Mouse (Mus musculus) limb, embryonic 10.5 days (tissue): ENCODE data around the gene Usp49. TPM values are rescaled to one million over a fixed set of nuclear protein-coding genes. Genes with fewer than 3 reads are reported as not detected.
"Not testable (repeated sequence)": the region's sequence is repeated elsewhere in the genome, so short reads cannot be mapped to it uniquely, and the experiment has no call there.

Experiments used
- DNase-seq: peaks from one replicate; pipeline ENCODE4 v3.0.0-alpha.2; 2017; ENCODE audit warnings: low spot score
- H3K27ac ChIP-seq: fragments of 300-500 bp; sonication (generic); 2 replicates; pipeline ENCODE4 v1.5.1; 2016; ENCODE audit warnings: mild to moderate bottlenecking
- H3K27me3 ChIP-seq: fragments of 300-500 bp; sonication (generic); 2 replicates; pipeline ENCODE4 v1.6.1; 2016; ENCODE audit warnings: low read depth, mild to moderate bottlenecking; ENCODE audit not compliant: poor library complexity, severe bottlenecking
- H3K36me3 ChIP-seq: fragments of 300-500 bp; sonication (generic); 2 replicates; pipeline ENCODE4 v1.6.1; 2016; ENCODE audit warnings: mild to moderate bottlenecking, moderate library complexity
- H3K4me1 ChIP-seq: fragments of 300-500 bp; sonication (generic); 2 replicates; pipeline ENCODE4 v1.6.1; 2016
- H3K4me3 ChIP-seq: fragments of 300-500 bp; sonication (generic); 2 replicates; pipeline ENCODE4 v1.5.1; 2016; ENCODE audit warnings: mild to moderate bottlenecking, moderate library complexity
- H3K9me3 ChIP-seq: fragments of 300-500 bp; sonication (generic); replicated peaks from 2 replicates; pipeline ENCODE4 v1.6.1; 2016; ENCODE audit warnings: mild to moderate bottlenecking
- WGBS: fragments of 180-500 bp; shearing (Covaris S2); methylation state at CpG from one replicate; pipeline ENCODE4 v1.1.7; 2016; 5-methylcytosine and 5-hydroxymethylcytosine counted together
- polyA plus RNA-seq: library from polyadenylated mRNA; unstranded; fragments of >200 nt; fragmentation: Nextera tagmentation; extraction: Ambion mirVana; gene quantifications from 2 replicates; pipeline ENCODE4 v1.2.1, GENCODE M21; 2016

The Usp49 gene
- polyA plus RNA-seq, 1 experiment from 2014 or later, result 6.8 TPM

DNA sequence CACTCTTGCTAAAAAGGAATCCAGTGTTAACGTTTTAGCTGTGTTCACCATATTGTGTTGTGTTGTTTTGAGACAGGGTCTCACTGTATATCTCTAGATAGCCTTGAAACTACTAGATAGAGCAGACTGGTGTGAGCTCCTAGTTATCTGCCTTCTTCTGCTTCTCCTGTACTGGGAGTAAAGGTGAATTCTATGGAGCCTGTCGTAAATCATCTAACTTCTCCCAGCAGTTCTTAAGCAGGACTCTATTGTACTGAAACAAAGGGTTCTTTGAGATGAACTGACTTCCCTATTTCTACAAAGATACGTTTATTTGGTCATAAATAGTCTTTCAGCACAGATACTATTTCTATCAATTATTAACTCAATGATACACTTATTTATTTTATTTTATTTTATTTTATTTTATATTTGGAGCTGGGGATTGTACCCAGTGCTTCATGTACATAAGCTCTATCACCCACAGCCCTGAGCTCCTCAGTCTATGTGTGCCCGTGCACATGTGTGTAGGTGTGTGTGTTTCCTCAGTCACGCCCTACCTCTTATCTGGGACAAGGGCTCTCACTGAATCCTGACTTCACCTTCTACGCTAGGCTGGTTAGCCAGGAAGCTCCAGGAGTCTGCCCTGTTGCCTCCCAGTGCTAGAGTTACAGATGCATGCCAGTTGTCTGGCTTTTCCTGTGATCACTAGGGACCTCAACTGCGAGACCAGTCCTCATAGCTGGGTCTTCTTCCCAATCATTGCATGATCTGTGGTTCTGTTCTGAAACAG, 3.7 kb downstream of the Usp49 start:
- no peaks in the 10 kb centered on the region for H3K27me3 ChIP-seq
- no peak for DNase-seq
- H3K27ac ChIP-seq, result no peak overlapping the region
- peaks cover 9% of the 10 kb centered on the region; the same call in 1 of the 2 replicates for H3K36me3 ChIP-seq
- peaks cover 21% of the 10 kb centered on the region for H3K4me1 ChIP-seq
- H3K4me3 ChIP-seq, result no peak overlapping the region
- WGBS, result 88% methylated on average over 7 of the region's 7 CpGs
- H3K9me3 ChIP-seq, result no peaks in the 10 kb centered on the region

DNA sequence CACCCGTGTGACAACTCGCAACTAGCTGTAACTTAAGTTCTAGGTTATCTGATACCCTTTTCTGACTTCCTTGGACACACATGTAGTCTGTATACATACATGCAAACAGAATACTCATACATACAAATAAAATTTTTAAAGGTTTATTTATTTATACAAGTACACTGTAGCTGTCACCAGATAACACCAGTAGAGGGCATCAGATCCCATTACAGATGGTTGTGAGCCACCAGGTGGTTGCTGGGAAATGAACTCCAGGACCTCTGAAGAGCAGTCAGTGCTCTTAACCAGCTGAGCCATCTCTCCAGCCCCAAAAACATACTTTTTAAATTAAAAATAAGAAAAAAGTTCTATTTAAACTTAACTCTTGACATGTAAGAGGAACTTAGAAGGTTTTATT, 12.5 kb downstream of the Usp49 start:
- Histone ChIP-seq H3K27ac (no peak overlapping the region), H3K4me1 (no peaks in the 10 kb centered on the region), H3K36me3 (no peaks in the 10 kb centered on the region), H3K9me3 (no peaks in the 10 kb centered on the region), H3K4me3 (no peak overlapping the region), H3K27me3 (no peaks in the 10 kb centered on the region)
- DNase-seq, result no peak
- 81% methylated on average over 2 of the region's 2 CpGs for WGBS

DNA sequence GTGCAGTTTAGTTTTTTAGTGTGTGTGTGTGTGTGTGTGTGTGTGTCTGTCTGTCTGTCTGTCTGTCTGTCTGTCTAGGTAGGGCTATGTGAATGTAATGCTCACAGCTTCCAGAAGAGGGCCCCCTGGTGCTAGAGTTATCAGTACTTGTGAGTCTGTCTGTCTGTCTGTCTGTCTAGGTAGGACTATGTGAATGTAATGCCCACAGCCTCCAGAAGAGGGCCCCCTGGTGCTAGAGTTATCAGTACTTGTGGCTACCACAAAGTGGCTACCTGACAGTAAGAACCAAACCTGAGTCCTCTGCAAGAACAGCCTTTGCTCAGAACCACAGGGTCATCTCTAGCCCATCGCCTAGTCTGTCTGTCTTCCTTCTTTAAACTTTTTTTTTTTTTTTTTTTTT, 16.2 kb downstream of the Usp49 start:
- 59% methylated on average over 1 of the region's 1 CpGs for WGBS
- DNase-seq, result peak; percentile 58
- no peaks in the 10 kb centered on the region for H3K27me3 ChIP-seq
- H3K9me3 ChIP-seq, result no peaks in the 10 kb centered on the region
- no peak overlapping the region for H3K27ac ChIP-seq
- H3K4me3 ChIP-seq, result no peak overlapping the region
- no peaks in the 10 kb centered on the region for H3K4me1 ChIP-seq
- H3K36me3 ChIP-seq, result no peaks in the 10 kb centered on the region; the same call in 1 of the 2 replicates

DNA sequence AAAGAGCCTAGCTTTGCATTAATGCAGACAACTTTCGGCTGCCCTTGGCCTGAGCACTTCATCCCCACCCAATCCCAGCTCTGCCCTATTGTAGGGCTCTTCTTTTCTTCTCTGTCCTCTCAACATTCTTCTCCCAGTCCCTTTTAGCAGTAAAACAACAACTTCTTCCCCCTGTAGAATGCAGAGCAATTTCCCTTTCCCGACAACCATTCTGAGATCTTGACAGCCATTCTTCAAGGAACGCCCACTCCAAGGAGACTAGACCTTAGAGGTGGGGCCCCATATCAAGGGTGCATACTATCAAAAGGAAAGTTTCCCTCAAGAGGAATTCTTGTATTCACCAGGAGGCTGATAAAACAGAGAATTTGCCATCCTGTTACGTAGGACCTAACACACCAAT, 18.5 kb downstream of the Usp49 start:
- H3K4me1 ChIP-seq, result no peaks in the 10 kb centered on the region
- 77% methylated on average over 4 of the region's 4 CpGs for WGBS
- H3K27me3 ChIP-seq, result no peaks in the 10 kb centered on the region
- H3K36me3 ChIP-seq, result peaks cover 4% of the 10 kb centered on the region; the same call in 1 of the 2 replicates
- DNase-seq, result no peak
- H3K27ac ChIP-seq, result no peak overlapping the region
- no peak overlapping the region for H3K4me3 ChIP-seq
- H3K9me3 ChIP-seq, result no peaks in the 10 kb centered on the region

DNA sequence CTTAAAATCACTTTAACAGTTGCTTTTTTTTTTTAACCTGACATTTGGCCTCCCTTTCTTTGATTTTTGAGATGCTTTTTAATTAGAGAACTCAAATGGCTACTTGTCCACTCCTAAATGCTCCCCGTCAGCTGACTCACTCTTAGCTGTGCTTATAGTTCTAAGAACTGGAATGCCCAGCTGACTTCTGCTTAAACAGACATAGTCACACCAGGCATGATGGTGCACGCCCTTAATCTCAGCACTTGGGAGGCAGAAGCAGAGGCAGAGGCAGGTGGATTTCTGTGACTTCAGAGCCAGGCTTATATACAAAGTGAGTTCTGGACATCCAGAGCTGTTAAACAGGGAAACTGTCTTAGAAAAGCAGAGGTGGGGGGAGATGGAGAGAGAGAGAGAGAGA, 21.5 kb downstream of the Usp49 start:
- peaks cover 4% of the 10 kb centered on the region; the same call in 1 of the 2 replicates for H3K36me3 ChIP-seq
- 81% methylated on average over 2 of the region's 2 CpGs for WGBS
- no peaks in the 10 kb centered on the region for H3K4me1 ChIP-seq
- H3K4me3 ChIP-seq, result no peak overlapping the region
- H3K9me3 ChIP-seq, result no peaks in the 10 kb centered on the region
- H3K27ac ChIP-seq, result no peak overlapping the region
- no peak for DNase-seq
- H3K27me3 ChIP-seq, result no peaks in the 10 kb centered on the region

DNA sequence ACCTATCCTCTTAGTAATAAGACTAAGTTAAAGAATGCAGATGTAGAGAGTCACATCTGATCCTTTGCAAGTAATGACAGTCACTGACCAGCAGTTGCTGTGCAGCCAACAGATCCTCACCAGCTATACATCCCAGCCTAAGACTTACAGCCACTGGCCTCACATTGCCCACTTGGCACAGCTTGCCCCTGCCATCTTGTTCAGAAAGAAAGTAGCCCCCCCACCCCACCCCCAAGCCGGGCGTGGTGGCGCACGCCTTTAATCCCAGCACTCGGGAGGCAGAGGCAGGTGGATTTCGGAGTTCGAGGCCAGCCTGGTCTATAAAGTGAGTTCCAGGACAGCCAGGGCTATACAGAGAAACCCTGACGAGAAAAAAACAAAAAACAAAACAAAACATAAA, 23.9 kb downstream of the Usp49 start:
- not testable (repeated sequence) for H3K4me3 ChIP-seq, DNase-seq
- WGBS, result 95% methylated on average over 8 of the region's 8 CpGs

DNA sequence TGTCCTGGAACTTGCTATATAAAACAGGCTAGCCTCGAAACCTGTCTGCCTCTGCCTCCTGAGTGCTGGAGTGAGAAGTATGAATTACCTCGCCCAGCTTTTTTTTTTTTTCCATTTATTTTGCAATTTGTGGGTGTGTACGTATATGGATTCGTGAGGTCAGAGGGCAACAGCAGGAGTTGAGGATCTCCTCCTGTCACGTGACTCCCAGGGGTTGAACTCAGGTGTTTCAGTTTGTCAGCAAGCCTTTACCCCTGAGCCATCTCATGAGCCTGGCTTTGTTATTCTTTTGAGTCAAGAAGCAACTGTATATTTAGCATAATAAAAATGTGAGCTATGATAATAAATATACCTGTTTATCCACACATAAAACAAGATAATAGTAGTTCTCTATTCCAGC, 25.2 kb downstream of the Usp49 start:
- Histone ChIP-seq H3K27ac (no peak overlapping the region), H3K4me1 (no peaks in the 10 kb centered on the region), H3K9me3 (no peaks in the 10 kb centered on the region), H3K4me3 (no peak overlapping the region), H3K36me3 (peaks cover 8% of the 10 kb centered on the region; the same call in 1 of the 2 replicates), H3K27me3 (no peaks in the 10 kb centered on the region)
- no peak for DNase-seq
- 79% methylated on average over 5 of the region's 5 CpGs for WGBS

More for the DNA sequence above, 23.9 kb downstream of the Usp49 start:
- H3K36me3 ChIP-seq, H3K27me3 ChIP-seq, H3K27ac ChIP-seq, H3K4me1 ChIP-seq, H3K9me3 ChIP-seq: not testable (repeated sequence)

DNA sequence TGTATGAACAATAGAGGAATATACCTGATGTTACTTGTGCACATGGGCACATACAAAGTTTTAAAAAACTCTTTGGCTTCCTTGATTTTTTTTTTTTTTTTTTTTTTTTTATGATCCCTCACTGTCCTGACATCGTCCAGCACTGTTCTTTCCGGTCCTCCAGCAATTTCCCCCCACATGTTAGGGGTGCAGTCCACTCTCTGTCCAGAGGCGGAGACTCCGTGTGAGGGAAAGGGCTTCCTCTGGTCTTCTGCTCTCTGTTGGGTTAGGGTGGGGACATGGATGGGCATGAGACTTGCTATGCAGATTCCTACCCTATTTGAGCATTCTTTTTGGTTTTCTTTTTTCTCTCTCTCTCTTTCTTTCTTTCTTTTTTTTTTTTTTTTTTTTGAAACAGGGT, 27.4 kb downstream of the Usp49 start:
- Histone ChIP-seq H3K27me3 (no peaks in the 10 kb centered on the region), H3K27ac (no peak overlapping the region), H3K9me3 (no peaks in the 10 kb centered on the region), H3K4me1 (no peaks in the 10 kb centered on the region), H3K4me3 (no peak overlapping the region), H3K36me3 (0 out of 2 replicates have a peak, but pooled peaks cover 8% of the 10 kb centered on the region)
- DNase-seq, result no peak
- WGBS, result 90% methylated on average over 4 of the region's 4 CpGs

DNA sequence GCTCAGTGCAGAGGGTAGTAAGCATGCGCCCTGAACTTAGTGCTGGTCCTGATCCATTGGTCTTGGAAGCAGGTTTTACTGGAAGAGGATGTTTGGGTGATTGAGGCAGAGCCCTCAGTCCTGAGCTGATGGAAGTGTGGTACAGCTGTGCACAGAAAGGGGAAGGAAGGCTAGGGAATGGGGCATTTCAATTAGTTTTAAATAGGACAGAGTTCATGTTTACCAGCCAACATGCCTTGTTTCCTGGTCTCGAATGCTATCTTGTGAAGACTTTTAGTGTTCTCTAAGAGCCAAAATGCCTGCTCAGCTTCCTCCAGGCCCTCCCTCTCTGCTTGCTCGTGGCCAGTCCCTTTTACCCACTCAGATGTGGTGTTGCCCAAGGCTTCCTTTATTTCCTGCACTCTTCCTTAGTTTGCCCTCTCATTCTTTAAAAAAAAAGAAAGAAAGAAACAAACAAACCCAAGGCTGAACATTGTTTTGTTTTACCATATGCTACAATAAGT, 28.3 kb downstream of the Usp49 start:
- 86% methylated on average over 3 of the region's 3 CpGs for WGBS
- 0 out of 2 replicates have a peak, but pooled peaks cover 4% of the 10 kb centered on the region for H3K36me3 ChIP-seq

DNA sequence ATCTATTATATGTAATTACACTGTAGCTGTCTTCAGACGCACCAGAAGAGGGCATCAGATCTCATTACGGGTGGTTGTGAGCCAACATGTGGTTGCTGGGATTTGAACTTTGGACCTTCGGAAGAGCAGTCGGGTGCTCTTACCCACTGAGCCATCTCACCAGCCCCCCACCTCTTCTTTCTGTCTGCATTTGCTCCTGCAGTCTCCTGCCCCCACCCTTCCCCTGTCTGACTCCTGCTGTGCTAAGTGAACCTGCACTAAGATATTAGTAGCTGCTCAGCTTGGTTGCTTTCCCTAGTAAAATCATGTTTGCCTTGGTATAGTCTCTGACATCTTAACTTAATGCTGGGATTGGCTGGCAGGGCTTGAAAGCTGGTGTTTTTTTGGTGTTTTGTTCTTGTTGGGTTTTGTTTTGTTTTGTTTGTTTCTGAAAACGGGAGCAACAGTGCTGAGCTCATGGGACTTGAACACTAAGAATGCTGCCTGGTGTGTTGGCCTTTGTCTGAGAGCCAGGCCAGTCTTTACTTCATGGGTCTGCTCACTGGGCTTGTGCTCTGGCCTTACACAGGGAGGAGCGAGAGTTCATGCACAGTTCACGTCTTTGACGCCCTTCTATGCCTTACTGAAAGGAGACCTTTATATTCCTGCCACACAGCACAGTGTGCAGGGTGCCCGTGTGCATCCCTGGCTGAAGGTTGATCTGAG, 32.7 kb downstream of the Usp49 start:
- Histone ChIP-seq H3K4me3 (no peak overlapping the region), H3K4me1 (no peaks in the 10 kb centered on the region), H3K27ac (no peak overlapping the region), H3K36me3 (0 out of 2 replicates have a peak, but pooled peaks cover 4% of the 10 kb centered on the region), H3K9me3 (no peaks in the 10 kb centered on the region), H3K27me3 (no peaks in the 10 kb centered on the region)
- DNase-seq, result no peak
- 75% methylated on average over 9 of the region's 9 CpGs for WGBS

More for the DNA sequence above, 28.3 kb downstream of the Usp49 start:
- no peak for DNase-seq
- H3K27ac ChIP-seq, result no peak overlapping the region
- no peaks in the 10 kb centered on the region for H3K9me3 ChIP-seq
- no peak overlapping the region for H3K4me3 ChIP-seq
- H3K27me3 ChIP-seq, result no peaks in the 10 kb centered on the region
- H3K4me1 ChIP-seq, result no peaks in the 10 kb centered on the region

DNA sequence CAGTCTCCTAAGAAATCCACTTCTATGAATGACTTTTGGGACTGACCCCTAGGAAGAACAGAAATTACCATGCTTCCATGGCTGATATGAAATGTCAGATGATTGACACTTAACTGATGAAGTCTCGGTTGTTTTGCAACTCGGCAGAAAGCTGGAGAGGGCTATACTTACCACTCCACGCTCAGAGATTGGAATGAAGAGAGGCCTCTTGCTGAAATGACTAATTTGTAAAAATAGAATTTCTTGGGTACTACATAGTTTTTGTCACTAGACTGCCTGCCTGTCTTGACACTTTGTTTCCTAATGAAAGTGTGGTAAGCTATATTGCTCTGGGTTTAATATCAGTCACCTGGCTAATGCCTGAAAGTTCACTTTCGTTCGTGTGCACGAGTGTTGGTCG, 34.0 kb downstream of the Usp49 start:
- 0 out of 2 replicates have a peak, but pooled peaks cover 4% of the 10 kb centered on the region for H3K36me3 ChIP-seq
- no peak overlapping the region for H3K4me3 ChIP-seq
- H3K4me1 ChIP-seq, result no peaks in the 10 kb centered on the region
- 91% methylated on average over 7 of the region's 7 CpGs for WGBS
- DNase-seq, result no peak
- no peaks in the 10 kb centered on the region for H3K27me3 ChIP-seq
- no peaks in the 10 kb centered on the region for H3K9me3 ChIP-seq
- H3K27ac ChIP-seq, result no peak overlapping the region

DNA sequence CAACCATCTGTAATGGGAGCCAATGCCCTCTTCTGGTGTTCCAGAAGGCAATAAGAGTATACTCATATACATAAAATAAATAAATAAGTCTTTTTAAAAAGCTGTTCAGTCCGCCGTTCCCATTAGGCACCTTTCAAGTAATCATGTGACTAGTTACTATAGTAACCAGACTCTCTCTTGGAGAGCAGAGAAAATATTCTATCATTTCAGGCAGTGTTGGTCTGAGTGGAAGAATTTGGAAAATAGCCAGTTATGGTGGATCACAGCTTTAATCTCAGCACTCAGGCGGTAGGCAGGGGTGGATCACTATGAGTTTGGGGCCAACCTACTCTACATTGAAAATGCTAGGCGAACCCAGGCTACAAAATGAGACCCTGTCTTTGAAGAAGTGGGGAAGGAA, 38.7 kb downstream of the Usp49 start:
- H3K27me3 ChIP-seq, result peaks cover 33% of the 10 kb centered on the region
- H3K4me3 ChIP-seq, result no peak overlapping the region
- DNase-seq, result no peak
- WGBS, result 91% methylated on average over 4 of the region's 4 CpGs
- H3K4me1 ChIP-seq, result peaks cover 23% of the 10 kb centered on the region
- no peaks in the 10 kb centered on the region for H3K9me3 ChIP-seq
- H3K27ac ChIP-seq, result no peak overlapping the region
- no peaks in the 10 kb centered on the region for H3K36me3 ChIP-seq

DNA sequence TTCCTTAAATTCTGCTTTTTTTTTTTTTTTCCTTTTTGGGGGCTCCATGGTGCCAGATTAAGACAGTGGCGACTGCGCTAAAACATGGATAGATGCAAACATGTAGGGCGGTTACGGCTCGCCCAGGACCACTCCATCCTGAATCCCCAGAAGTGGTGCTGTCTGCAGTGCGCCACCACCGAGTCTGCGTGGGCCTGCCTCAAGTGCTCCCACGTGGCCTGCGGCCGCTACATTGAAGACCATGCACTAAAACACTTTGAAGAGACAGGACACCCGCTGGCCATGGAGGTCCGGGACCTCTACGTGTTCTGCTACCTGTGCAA, 41.5 kb downstream of the Usp49 start:
- Histone ChIP-seq H3K27ac (peak overlapping the region; percentile 72), H3K4me1 (peaks cover 26% of the 10 kb centered on the region), H3K27me3 (peaks cover 33% of the 10 kb centered on the region), H3K4me3 (peak overlapping the region; percentile 58), H3K36me3 (peaks cover 16% of the 10 kb centered on the region), H3K9me3 (no peaks in the 10 kb centered on the region)
- WGBS, result 7% methylated on average over 14 of the region's 14 CpGs
- DNase-seq, result no peak
